ENCODE assay signal across 12 mouse cellular contexts in the genomic region with DNA sequence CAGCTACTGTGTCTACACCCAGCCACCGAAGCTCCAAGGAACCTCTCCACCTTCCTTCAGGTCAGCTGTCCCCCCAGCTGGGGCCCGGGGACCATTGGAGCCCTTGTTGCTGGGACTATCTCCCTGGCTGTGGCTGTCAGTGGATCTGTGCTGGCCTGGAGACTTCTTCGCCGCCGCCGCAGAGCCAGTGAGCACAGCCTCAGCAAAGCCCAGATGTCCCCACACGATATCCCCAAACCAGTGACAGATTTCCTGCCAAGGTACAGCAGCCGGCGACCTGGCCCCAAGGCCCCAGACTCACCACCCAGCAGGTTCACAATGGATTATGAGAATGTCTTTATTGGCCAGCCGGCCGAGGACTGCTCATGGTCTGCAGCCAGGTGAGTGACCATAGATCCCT. TPM values are rescaled to one million over a fixed set of nuclear protein-coding genes. Genes with fewer than 3 reads are reported as not detected.
DNase-seq lines count a peak whose midpoint lies in the region; ATAC-seq and TF ChIP-seq lines count a peak whose summit lies in the region.
"Had no signal": no experiment of that assay in that cellular context is flagged by ENCODE, and none has a peak within 500 bp of the region (broad histone marks: within the 10 kb centered on the region; RNA-seq: fewer than 3 reads in every experiment).

No protein-coding gene starts in this region.

- H3K4me3 ChIP-seq in heart, embryonic 12.5 days: no peak overlapping the region
- H3K4me3 ChIP-seq in midbrain, embryonic 13.5 days (replicated peaks): no peak overlapping the region
- H3K4me3 ChIP-seq in midbrain, embryonic 14.5 days (replicated peaks; ENCODE audit: low read depth, low read length): no peak overlapping the region
- peak overlapping the region; percentile 13 for H3K4me3 ChIP-seq in erythroblast, embryonic 14.5 days (replicated peaks)
- H3K4me3 ChIP-seq in left cerebral cortex, adult 2 months: no peak overlapping the region
- H3K4me3 ChIP-seq: embryonic facial prominence, embryonic 12.5 days; hindbrain, embryonic 13.5 days had no signal

- intact Hi-C loops in heart, postnatal 10 days (cut with DNase I): no loop called here
- intact Hi-C loops in left cerebral cortex, adult 2 months (cut with DNase I): no loop called here

- H3K36me3 ChIP-seq in heart, embryonic 12.5 days: no peaks in the 10 kb centered on the region
- no peaks in the 10 kb centered on the region for H3K36me3 ChIP-seq in midbrain, embryonic 13.5 days
- no peaks in the 10 kb centered on the region for H3K36me3 ChIP-seq in midbrain, embryonic 14.5 days (ENCODE audit: control insufficient read depth, insufficient read depth, low read length)
- no peaks in the 10 kb centered on the region; the same call in 1 of the 2 replicates for H3K36me3 ChIP-seq in erythroblast, embryonic 14.5 days (ENCODE audit: control insufficient read depth)
- H3K36me3 ChIP-seq: embryonic facial prominence, embryonic 12.5 days; hindbrain, embryonic 13.5 days had no signal

- TF ChIP-seq CTCF in left cerebral cortex, adult 2 months (IDR thresholded peaks at IDR 0.05): no peak

- no peaks in the 10 kb centered on the region for H3K9me3 ChIP-seq in heart, embryonic 12.5 days (replicated peaks)
- no peaks in the 10 kb centered on the region for H3K9me3 ChIP-seq in midbrain, embryonic 13.5 days
- no peaks in the 10 kb centered on the region for H3K9me3 ChIP-seq in midbrain, embryonic 14.5 days (ENCODE audit: control insufficient read depth, low read length)
- H3K9me3 ChIP-seq in erythroblast, embryonic 14.5 days (ENCODE audit: control insufficient read depth, low read length): no peaks in the 10 kb centered on the region
- H3K9me3 ChIP-seq: embryonic facial prominence, embryonic 12.5 days; hindbrain, embryonic 13.5 days had no signal

- no peak for ATAC-seq in heart, embryonic 12.5 days (ENCODE audit: insufficient number of reproducible peaks, low FRiP score)
- ATAC-seq in midbrain, embryonic 13.5 days: no peak
- ATAC-seq in midbrain, embryonic 14.5 days (ENCODE audit: low FRiP score, low TSS enrichment): no peak
- peak; percentile 69 for ATAC-seq in megakaryocyte-erythroid progenitor cell, adult 5-6 weeks (replicated peaks; ENCODE audit: low FRiP score, low TSS enrichment, poor library complexity, severe bottlenecking)

- no peak for DNase-seq in heart, postnatal 10 days
- no peak for DNase-seq in midbrain, embryonic 14.5 days
- DNase-seq in embryo, embryonic 10 days (ENCODE audit: low spot score): no peak
- no peak for DNase-seq in left cerebral cortex, adult 2 months (ENCODE audit: extremely low spot score in 1 of 2, low spot score in 2 of 2)
- DNase-seq: lung, embryonic 14.5 days; thymus, adult 18-20 months had no signal

- no peak overlapping the region for H3K27ac ChIP-seq in heart, embryonic 12.5 days (ENCODE audit: poor library complexity, severe bottlenecking)
- no peak overlapping the region for H3K27ac ChIP-seq in midbrain, embryonic 13.5 days
- no peak overlapping the region for H3K27ac ChIP-seq in midbrain, embryonic 14.5 days (replicated peaks; ENCODE audit: low read depth, low read length)
- H3K27ac ChIP-seq in left cerebral cortex, adult 2 months: no peak overlapping the region
- H3K27ac ChIP-seq: embryonic facial prominence, embryonic 12.5 days; hindbrain, embryonic 13.5 days had no signal

- H3K9ac ChIP-seq in heart, embryonic 12.5 days: peak overlapping the region; percentile 35; the same call in 1 of the 2 replicates
- H3K9ac ChIP-seq in midbrain, embryonic 13.5 days (replicated peaks): 0 out of 2 replicates have a peak overlapping the region, but pooled peaks have one; percentile 10
- no peak overlapping the region for H3K9ac ChIP-seq in midbrain, embryonic 14.5 days (replicated peaks; ENCODE audit: low read length)
- H3K9ac ChIP-seq: embryonic facial prominence, embryonic 12.5 days; hindbrain, embryonic 13.5 days; lung, embryonic 14.5 days had no signal

- no peak overlapping the region for H3K4me2 ChIP-seq in heart, embryonic 12.5 days
- H3K4me2 ChIP-seq in midbrain, embryonic 13.5 days (replicated peaks): no peak overlapping the region
- no peak overlapping the region for H3K4me2 ChIP-seq in midbrain, embryonic 14.5 days (ENCODE audit: low read length)
- H3K4me2 ChIP-seq: embryonic facial prominence, embryonic 12.5 days; hindbrain, embryonic 13.5 days; lung, embryonic 14.5 days had no signal

- H3K4me1 ChIP-seq in heart, embryonic 12.5 days (replicated peaks): peaks cover 10% of the 10 kb centered on the region
- peaks cover 11% of the 10 kb centered on the region; the same call in 1 of the 2 replicates for H3K4me1 ChIP-seq in midbrain, embryonic 13.5 days (replicated peaks)
- H3K4me1 ChIP-seq in midbrain, embryonic 14.5 days (ENCODE audit: control insufficient read depth, insufficient read depth, low read length): no peaks in the 10 kb centered on the region
- peaks cover 89% of the 10 kb centered on the region for H3K4me1 ChIP-seq in erythroblast, embryonic 14.5 days (ENCODE audit: control insufficient read depth)
- H3K4me1 ChIP-seq: embryonic facial prominence, embryonic 12.5 days; hindbrain, embryonic 13.5 days had no signal

- H3K27me3 ChIP-seq in heart, embryonic 12.5 days (replicated peaks): peaks cover 30% of the 10 kb centered on the region
- H3K27me3 ChIP-seq in midbrain, embryonic 13.5 days: peaks cover 21% of the 10 kb centered on the region; the same call in 1 of the 2 replicates
- H3K27me3 ChIP-seq in midbrain, embryonic 14.5 days (ENCODE audit: control insufficient read depth, insufficient read depth, low read length): no peaks in the 10 kb centered on the region
- H3K27me3 ChIP-seq in erythroblast, embryonic 14.5 days (ENCODE audit: control insufficient read depth): no peaks in the 10 kb centered on the region

- 70% methylated on average over 11 of the region's 11 CpGs for WGBS in heart, embryonic 12.5 days
- 82% methylated on average over 11 of the region's 11 CpGs for WGBS in midbrain, embryonic 13.5 days
- WGBS in midbrain, embryonic 14.5 days: 77% methylated on average over 11 of the region's 11 CpGs

RNA-seq across cellular contexts. Expression of a gene that starts 2.0 kb away (rescaled TPM):
- polyA plus RNA-seq in heart, embryonic 12.5 days (2016; fragmentation: Nextera tagmentation; extraction: Ambion mirVana): 0.65 and 0.71 TPM in 2 replicates
- total RNA-seq in heart, postnatal 10 days (2021): 1 to 10 TPM; 1.1 to 1.6 TPM
- 1.1 and 1.2 TPM in 2 replicates for polyA plus RNA-seq in midbrain, embryonic 13.5 days (2015; fragmentation: Nextera tagmentation; extraction: Ambion mirVana)
- 0.34 and 1.1 TPM in 2 replicates for polyA plus RNA-seq in midbrain, embryonic 14.5 days (2014; fragmentation: Nextera tagmentation; extraction: Ambion mirVana)
- 0.12 and 0.40 TPM in 2 replicates for polyA plus RNA-seq in erythroblast, embryonic 14.5 days (2012)
- total RNA-seq in megakaryocyte-erythroid progenitor cell, adult 5-6 weeks (2014; fragmentation: Nextera tagmentation): 0.37 and 0.69 TPM in 2 replicates
- total RNA-seq in megakaryocyte-erythroid progenitor cell, adult 5-6 weeks (2017): 0.15 and 0.61 TPM in 2 replicates
- under 1 TPM; 0.70 to 0.96 TPM for total RNA-seq in left cerebral cortex, adult 2 months (2021)

RNA-seq across cellular contexts. Expression of a gene that starts 9.3 kb away (rescaled TPM):
- 76.0 and 78.6 TPM in 2 replicates for polyA plus RNA-seq in heart, embryonic 12.5 days (2016; fragmentation: Nextera tagmentation; extraction: Ambion mirVana)
- total RNA-seq in heart, postnatal 10 days (2021): 10 to 100 TPM; 54.7 to 55.6 TPM
- polyA plus RNA-seq in midbrain, embryonic 13.5 days (2015; fragmentation: Nextera tagmentation; extraction: Ambion mirVana): 123 and 129 TPM in 2 replicates
- 172 and 213 TPM in 2 replicates for polyA plus RNA-seq in midbrain, embryonic 14.5 days (2014; fragmentation: Nextera tagmentation; extraction: Ambion mirVana)
- polyA plus RNA-seq in erythroblast, embryonic 14.5 days (2012): 40.7 and 52.6 TPM in 2 replicates
- 39.7 and 83.5 TPM in 2 replicates for total RNA-seq in megakaryocyte-erythroid progenitor cell, adult 5-6 weeks (2014; fragmentation: Nextera tagmentation)
- total RNA-seq in megakaryocyte-erythroid progenitor cell, adult 5-6 weeks (2017): 77.5 and 98.5 TPM in 2 replicates
- total RNA-seq in left cerebral cortex, adult 2 months (2021): 100 to 1,000 TPM; 221 to 261 TPM

RNA-seq across cellular contexts. Expression of a gene that starts 14.3 kb away (rescaled TPM):
- polyA plus RNA-seq in heart, embryonic 12.5 days (2016; fragmentation: Nextera tagmentation; extraction: Ambion mirVana): 1.0 and 1.1 TPM in 2 replicates
- 1 to 10 TPM in 1 of 2 experiments, under 1 TPM in 1; 0.86 to 1.1 TPM for total RNA-seq in heart, postnatal 10 days (2021)
- 0.30 TPM in 1 of 2 replicates, not detected in the other for polyA plus RNA-seq in midbrain, embryonic 13.5 days (2015; fragmentation: Nextera tagmentation; extraction: Ambion mirVana)
- polyA plus RNA-seq in midbrain, embryonic 14.5 days (2014; fragmentation: Nextera tagmentation; extraction: Ambion mirVana): 0.16 and 0.20 TPM in 2 replicates
- 0.13 TPM in 1 of 2 replicates, not detected in the other for polyA plus RNA-seq in erythroblast, embryonic 14.5 days (2012)
- not detected in 2 replicates for total RNA-seq in megakaryocyte-erythroid progenitor cell, adult 5-6 weeks (2014; fragmentation: Nextera tagmentation)
- total RNA-seq in megakaryocyte-erythroid progenitor cell, adult 5-6 weeks (2017): not detected in 2 replicates
- not detected for total RNA-seq in left cerebral cortex, adult 2 months (2021)
- polyA plus RNA-seq: embryonic facial prominence, embryonic 12.5 days had no signal

RNA-seq across cellular contexts. Expression of a gene that starts 23.8 kb away (rescaled TPM):
- 138 and 142 TPM in 2 replicates for polyA plus RNA-seq in heart, embryonic 12.5 days (2016; fragmentation: Nextera tagmentation; extraction: Ambion mirVana)
- 10 to 100 TPM; 25.8 to 29.6 TPM for total RNA-seq in heart, postnatal 10 days (2021)
- 119 and 133 TPM in 2 replicates for polyA plus RNA-seq in midbrain, embryonic 13.5 days (2015; fragmentation: Nextera tagmentation; extraction: Ambion mirVana)
- 91.9 and 101 TPM in 2 replicates for polyA plus RNA-seq in midbrain, embryonic 14.5 days (2014; fragmentation: Nextera tagmentation; extraction: Ambion mirVana)
- polyA plus RNA-seq in erythroblast, embryonic 14.5 days (2012): 13.3 and 13.4 TPM in 2 replicates
- 74.1 and 91.0 TPM in 2 replicates for total RNA-seq in megakaryocyte-erythroid progenitor cell, adult 5-6 weeks (2014; fragmentation: Nextera tagmentation)
- 36.5 and 51.5 TPM in 2 replicates for total RNA-seq in megakaryocyte-erythroid progenitor cell, adult 5-6 weeks (2017)
- total RNA-seq in left cerebral cortex, adult 2 months (2021): 10 to 100 TPM; 52.9 to 55.3 TPM

RNA-seq across cellular contexts. Expression of a gene that starts 42.2 kb away (rescaled TPM):
- 32.1 and 35.6 TPM in 2 replicates for polyA plus RNA-seq in heart, embryonic 12.5 days (2016; fragmentation: Nextera tagmentation; extraction: Ambion mirVana)
- total RNA-seq in heart, postnatal 10 days (2021): 10 to 100 TPM; 39.6 to 42.9 TPM
- 87.5 and 99.4 TPM in 2 replicates for polyA plus RNA-seq in midbrain, embryonic 13.5 days (2015; fragmentation: Nextera tagmentation; extraction: Ambion mirVana)
- polyA plus RNA-seq in midbrain, embryonic 14.5 days (2014; fragmentation: Nextera tagmentation; extraction: Ambion mirVana): 86.9 and 95.8 TPM in 2 replicates
- 0.29 and 0.32 TPM in 2 replicates for polyA plus RNA-seq in erythroblast, embryonic 14.5 days (2012)
- 6.3 and 8.8 TPM in 2 replicates for total RNA-seq in megakaryocyte-erythroid progenitor cell, adult 5-6 weeks (2014; fragmentation: Nextera tagmentation)
- 4.6 and 5.1 TPM in 2 replicates for total RNA-seq in megakaryocyte-erythroid progenitor cell, adult 5-6 weeks (2017)
- total RNA-seq in left cerebral cortex, adult 2 months (2021): 10 to 100 TPM; 15.5 to 17.5 TPM
